Mouse (Mus musculus): ENCODE measurements around the gene 1700015F17Rik. TPM values are rescaled to one million over a fixed set of nuclear protein-coding genes. Genes with fewer than 3 reads are reported as not detected.

Gene 1700015F17Rik
- polyA plus RNA-seq, 1 experiment, result 296 TPM

DNA sequence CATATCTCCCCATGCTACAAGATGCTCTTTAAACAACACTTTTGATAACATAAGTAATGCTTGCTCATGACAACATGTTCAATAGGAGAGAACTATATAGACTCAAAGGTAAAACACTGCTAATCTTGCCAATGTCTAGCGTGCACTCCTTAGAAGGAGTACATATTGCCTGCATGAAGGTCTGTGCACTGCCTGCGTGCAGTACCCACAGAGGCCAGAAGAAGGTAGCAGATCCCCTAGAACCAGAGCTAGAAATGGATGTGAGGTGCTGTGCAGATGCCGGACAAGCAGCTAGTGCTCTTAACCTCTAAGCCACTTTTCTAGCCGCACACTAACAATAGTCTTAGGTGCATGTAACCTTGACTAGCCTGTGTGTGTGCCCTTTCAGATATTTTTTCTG, 13.2 kb upstream of the 1700015F17Rik start:
- H3K4me1 ChIP-seq (ENCODE audit: control insufficient read depth, insufficient read depth, low read length), result no peaks in the 10 kb centered on the region
- no peak overlapping the region for H3K4me3 ChIP-seq (ENCODE audit: control insufficient read depth, low read depth, low read length)
- no peaks in the 10 kb centered on the region for H3K36me3 ChIP-seq (ENCODE audit: control insufficient read depth, insufficient read depth, low read length)
- H3K27ac ChIP-seq (ENCODE audit: control insufficient read depth, insufficient read depth, low read depth, low read length), result no peak overlapping the region
- TF ChIP-seq CTCF (IDR thresholded peaks at IDR 0.05; ENCODE audit: control insufficient read depth, insufficient read depth, insufficient replicate concordance, low read depth, low read length), result no peak
- no peak for TF ChIP-seq POLR2A (IDR thresholded peaks at IDR 0.05; ENCODE audit: control insufficient read depth, low read depth, low read length)
- no peaks in the 10 kb centered on the region for H3K27me3 ChIP-seq (ENCODE audit: control insufficient read depth, insufficient read depth, low read length)

DNA sequence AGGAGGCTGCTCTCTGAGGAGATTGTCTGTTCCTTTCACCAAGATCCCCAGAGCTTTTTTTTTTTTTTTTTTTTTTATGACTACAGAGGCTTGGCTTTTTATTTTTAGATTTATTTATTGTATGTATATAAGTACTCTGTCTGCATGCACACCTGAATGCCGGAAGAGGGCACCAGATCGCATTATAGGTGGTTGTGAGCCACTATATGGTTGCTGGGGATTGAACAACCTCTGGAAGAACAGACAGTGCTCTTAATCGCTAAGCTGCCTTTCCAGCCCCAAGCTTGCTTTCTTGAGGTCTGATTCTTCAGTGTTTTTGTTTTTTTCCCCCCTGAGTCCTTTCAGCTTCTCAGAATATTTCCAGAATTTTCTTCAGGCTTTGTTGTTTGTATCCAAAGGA, 7.1 kb upstream of the 1700015F17Rik start:
- no peaks in the 10 kb centered on the region for H3K36me3 ChIP-seq (ENCODE audit: control insufficient read depth, insufficient read depth, low read length)
- H3K4me3 ChIP-seq (ENCODE audit: control insufficient read depth, low read depth, low read length), result no peak overlapping the region
- no peak for TF ChIP-seq POLR2A (IDR thresholded peaks at IDR 0.05; ENCODE audit: control insufficient read depth, low read depth, low read length)
- no peak for TF ChIP-seq CTCF (IDR thresholded peaks at IDR 0.05; ENCODE audit: control insufficient read depth, insufficient read depth, insufficient replicate concordance, low read depth, low read length)
- H3K4me1 ChIP-seq (ENCODE audit: control insufficient read depth, insufficient read depth, low read length), result no peaks in the 10 kb centered on the region
- H3K27me3 ChIP-seq (ENCODE audit: control insufficient read depth, insufficient read depth, low read length), result no peaks in the 10 kb centered on the region
- no peak overlapping the region for H3K27ac ChIP-seq (ENCODE audit: control insufficient read depth, insufficient read depth, low read depth, low read length)

DNA sequence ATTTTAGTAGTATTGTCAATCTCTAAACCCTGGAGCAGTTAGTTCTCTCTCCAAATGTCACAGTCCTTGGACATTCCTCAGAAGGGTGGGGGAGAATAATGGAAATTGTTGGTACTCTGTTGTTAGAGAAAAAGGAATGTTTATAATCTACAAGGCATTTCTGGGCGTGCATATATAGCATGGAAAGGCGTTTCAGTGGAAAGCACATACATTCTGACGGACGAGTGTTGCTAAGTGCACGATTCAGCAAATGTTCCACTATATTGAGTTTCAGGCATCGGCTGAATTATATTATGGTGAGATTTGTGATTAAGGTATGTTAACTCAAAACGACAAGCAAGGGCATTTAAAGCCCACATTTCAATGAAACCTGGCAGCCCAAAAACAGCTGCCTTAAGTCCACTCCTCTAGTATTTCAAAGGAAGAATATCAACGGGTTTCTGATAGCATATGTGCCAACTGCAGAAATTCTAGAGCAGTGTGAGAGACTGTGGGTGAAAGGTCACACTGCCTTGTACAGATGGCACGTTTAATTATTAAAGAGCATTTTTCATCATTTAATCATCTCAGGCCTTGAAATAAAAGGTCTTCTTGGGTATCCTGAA, 4.4 kb upstream of the 1700015F17Rik start:
- TF ChIP-seq CTCF (IDR thresholded peaks at IDR 0.05; ENCODE audit: control insufficient read depth, insufficient read depth, insufficient replicate concordance, low read depth, low read length), result no peak
- TF ChIP-seq POLR2A (IDR thresholded peaks at IDR 0.05; ENCODE audit: control insufficient read depth, low read depth, low read length), result no peak
- H3K4me3 ChIP-seq (ENCODE audit: control insufficient read depth, low read depth, low read length), result no peak overlapping the region
- H3K27me3 ChIP-seq (ENCODE audit: control insufficient read depth, insufficient read depth, low read length), result no peaks in the 10 kb centered on the region
- no peaks in the 10 kb centered on the region for H3K36me3 ChIP-seq (ENCODE audit: control insufficient read depth, insufficient read depth, low read length)
- no peak overlapping the region for H3K27ac ChIP-seq (ENCODE audit: control insufficient read depth, insufficient read depth, low read depth, low read length)
- H3K4me1 ChIP-seq (ENCODE audit: control insufficient read depth, insufficient read depth, low read length), result no peaks in the 10 kb centered on the region

DNA sequence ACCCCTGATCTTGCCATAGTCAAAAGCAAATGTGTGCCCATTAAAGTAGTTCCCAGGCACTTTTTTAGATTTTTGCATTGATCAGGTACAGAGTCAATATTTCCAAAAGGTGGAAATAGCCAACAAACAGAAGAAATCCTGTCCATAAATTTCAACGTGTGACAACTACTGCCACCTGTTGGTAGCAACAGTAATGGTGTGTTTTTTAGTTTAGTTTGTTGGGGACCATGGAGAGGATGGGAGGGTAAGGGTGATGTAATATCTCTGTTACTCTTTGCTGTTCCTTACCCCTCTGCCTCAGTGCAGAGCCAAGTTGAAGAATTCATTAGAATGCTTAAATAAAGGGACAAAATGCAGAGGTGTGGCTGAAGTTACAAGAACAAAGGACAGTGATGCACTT, 2.7 kb upstream of the 1700015F17Rik start:
- Histone ChIP-seq H3K36me3 (ENCODE audit: control insufficient read depth, insufficient read depth, low read length) (no peaks in the 10 kb centered on the region), H3K27me3 (ENCODE audit: control insufficient read depth, insufficient read depth, low read length) (no peaks in the 10 kb centered on the region), H3K27ac (ENCODE audit: control insufficient read depth, insufficient read depth, low read depth, low read length) (no peak overlapping the region), H3K4me3 (ENCODE audit: control insufficient read depth, low read depth, low read length) (peak overlapping the region; percentile 26), H3K4me1 (ENCODE audit: control insufficient read depth, insufficient read depth, low read length) (no peaks in the 10 kb centered on the region)
- TF ChIP-seq POLR2A (IDR thresholded peaks at IDR 0.05; ENCODE audit: control insufficient read depth, low read depth, low read length) (no peak), CTCF (IDR thresholded peaks at IDR 0.05; ENCODE audit: control insufficient read depth, insufficient read depth, insufficient replicate concordance, low read depth, low read length) (no peak)

DNA sequence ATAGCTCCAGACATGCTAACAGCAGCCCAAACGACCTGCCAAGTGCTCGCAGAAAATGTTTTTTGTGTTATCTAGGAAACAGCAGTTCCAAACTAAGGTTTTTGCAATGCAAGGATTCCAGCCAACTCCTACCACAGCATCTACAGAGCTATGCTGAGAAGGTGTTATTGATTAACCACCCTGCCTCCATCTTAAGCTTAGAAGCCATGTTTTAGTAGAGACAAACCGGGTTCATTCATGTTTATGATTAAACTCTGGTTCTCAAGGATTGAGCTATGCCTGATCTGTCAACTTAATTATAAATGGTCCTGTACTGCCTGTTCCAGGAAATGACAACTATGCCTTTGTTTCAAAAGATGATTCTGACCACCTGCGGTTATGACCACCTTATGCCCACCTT, 2.8 kb downstream of the 1700015F17Rik start:
- H3K36me3 ChIP-seq (ENCODE audit: control insufficient read depth, insufficient read depth, low read length), result no peaks in the 10 kb centered on the region
- TF ChIP-seq POLR2A (IDR thresholded peaks at IDR 0.05; ENCODE audit: control insufficient read depth, low read depth, low read length) (no peak), CTCF (IDR thresholded peaks at IDR 0.05; ENCODE audit: control insufficient read depth, insufficient read depth, insufficient replicate concordance, low read depth, low read length) (no peak)
- no peaks in the 10 kb centered on the region for H3K4me1 ChIP-seq (ENCODE audit: control insufficient read depth, insufficient read depth, low read length)
- H3K27me3 ChIP-seq (ENCODE audit: control insufficient read depth, insufficient read depth, low read length), result no peaks in the 10 kb centered on the region
- H3K4me3 ChIP-seq (ENCODE audit: control insufficient read depth, low read depth, low read length), result peak overlapping the region; percentile 2; the same call in 1 of the 2 replicates
- H3K27ac ChIP-seq (ENCODE audit: control insufficient read depth, insufficient read depth, low read depth, low read length), result no peak overlapping the region

DNA sequence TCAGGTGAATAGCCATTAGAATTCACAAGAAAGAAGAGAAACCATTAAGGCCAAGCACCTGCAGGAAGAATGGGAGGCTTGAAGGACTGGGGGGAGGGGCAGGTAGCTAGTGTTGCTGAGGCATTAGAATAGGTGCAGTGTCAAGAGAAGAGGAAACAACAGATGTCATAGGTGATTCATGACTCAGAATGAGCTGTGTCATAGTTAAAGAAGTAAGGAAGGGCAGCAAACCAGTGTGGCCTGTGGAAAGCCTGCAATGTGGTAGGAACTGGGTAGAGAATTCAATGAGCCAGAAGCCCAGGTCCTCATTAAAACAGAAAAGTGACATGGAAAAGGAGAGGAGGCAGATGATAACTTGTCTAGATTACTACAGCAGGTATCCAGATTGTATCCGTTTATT, 13.7 kb downstream of the 1700015F17Rik start:
- Histone ChIP-seq H3K4me3 (ENCODE audit: control insufficient read depth, low read depth, low read length) (no peak overlapping the region), H3K36me3 (ENCODE audit: control insufficient read depth, insufficient read depth, low read length) (no peaks in the 10 kb centered on the region), H3K4me1 (ENCODE audit: control insufficient read depth, insufficient read depth, low read length) (no peaks in the 10 kb centered on the region), H3K27ac (ENCODE audit: control insufficient read depth, insufficient read depth, low read depth, low read length) (no peak overlapping the region), H3K27me3 (ENCODE audit: control insufficient read depth, insufficient read depth, low read length) (no peaks in the 10 kb centered on the region)
- TF ChIP-seq POLR2A (IDR thresholded peaks at IDR 0.05; ENCODE audit: control insufficient read depth, low read depth, low read length), result no peak
- no peak for TF ChIP-seq CTCF (IDR thresholded peaks at IDR 0.05; ENCODE audit: control insufficient read depth, insufficient read depth, insufficient replicate concordance, low read depth, low read length)

DNA sequence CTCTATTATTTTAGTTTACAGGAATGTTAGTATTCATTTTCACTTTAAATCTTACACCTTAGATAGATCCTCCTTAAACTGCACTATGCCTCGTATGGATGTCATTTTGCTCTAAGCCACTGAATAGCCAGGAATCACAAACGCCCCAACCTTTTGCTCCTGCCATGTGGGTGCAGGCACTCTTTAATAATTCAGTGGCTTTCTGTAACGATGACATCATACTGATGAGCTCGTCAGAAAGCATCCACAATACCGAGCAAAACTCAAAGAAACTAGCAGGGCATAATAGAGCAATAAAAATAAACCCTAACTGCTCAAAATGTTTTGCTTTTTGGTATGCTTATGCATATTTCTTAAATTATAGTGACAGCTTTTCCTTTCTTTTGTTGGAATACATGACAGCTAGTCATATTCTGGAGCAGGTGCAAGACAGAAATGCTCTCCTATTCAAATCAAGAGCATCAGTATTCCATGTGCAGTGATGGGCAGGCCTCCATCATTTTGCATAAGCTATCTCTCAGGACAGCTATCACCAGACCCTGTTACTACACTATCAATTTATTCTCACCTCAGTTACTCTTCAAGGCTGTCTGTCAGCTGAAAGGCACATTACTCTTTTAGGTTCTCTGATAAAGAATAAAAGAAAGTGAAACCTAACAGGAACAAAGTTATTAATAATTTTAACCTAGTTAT, 47.1 kb downstream of the 1700015F17Rik start:
- Histone ChIP-seq H3K27me3 (ENCODE audit: control insufficient read depth, insufficient read depth, low read length) (no peaks in the 10 kb centered on the region), H3K36me3 (ENCODE audit: control insufficient read depth, insufficient read depth, low read length) (no peaks in the 10 kb centered on the region), H3K4me1 (ENCODE audit: control insufficient read depth, insufficient read depth, low read length) (no peaks in the 10 kb centered on the region), H3K27ac (ENCODE audit: control insufficient read depth, insufficient read depth, low read depth, low read length) (no peak overlapping the region), H3K4me3 (ENCODE audit: control insufficient read depth, low read depth, low read length) (no peak overlapping the region)
- no peak for TF ChIP-seq CTCF (IDR thresholded peaks at IDR 0.05; ENCODE audit: control insufficient read depth, insufficient read depth, insufficient replicate concordance, low read depth, low read length)
- no peak for TF ChIP-seq POLR2A (IDR thresholded peaks at IDR 0.05; ENCODE audit: control insufficient read depth, low read depth, low read length)

All from testis, adult 2 months (tissue).